Mouse (Mus musculus) lung, embryonic 14.5 days (tissue): ENCODE measurements around the gene Olfr463. TPM values are rescaled to one million over a fixed set of nuclear protein-coding genes. Genes with fewer than 3 reads are reported as not detected.
"Not testable (repeated sequence)": the region's sequence is repeated elsewhere in the genome, so short reads cannot be mapped to it uniquely, and the experiment has no call there.

Experiments
- ATAC-seq: fragments of 200-750 bp; cut with Nextera tagmentation; 2 replicates; pipeline ENCODE4 v1.8.0; 2017; ENCODE audit warnings: mild to moderate bottlenecking, moderate TSS enrichment, moderate library complexity; ENCODE audit not compliant: insufficient read depth
- DNase-seq: peaks from one replicate; pipeline ENCODE4 v3.0.0-alpha.2; 2015
- H3K27ac ChIP-seq: fragments of 300-500 bp; sonication (generic); 2 replicates; pipeline ENCODE4 v1.5.1; 2014; ENCODE audit warnings: low read depth, mild to moderate bottlenecking, moderate library complexity
- H3K27me3 ChIP-seq: fragments of 300-500 bp; sonication (generic); 2 replicates; pipeline ENCODE4 v1.6.1; 2014; ENCODE audit warnings: low read length, control low read depth; ENCODE audit not compliant: insufficient read depth
- H3K36me3 ChIP-seq: fragments of 300-500 bp; sonication (generic); 2 replicates; pipeline ENCODE4 v1.6.1; 2014; ENCODE audit warnings: control low read depth; ENCODE audit not compliant: insufficient read depth
- H3K4me1 ChIP-seq: fragments of 300-500 bp; sonication (generic); 2 replicates; pipeline ENCODE4 v1.6.1; 2014; ENCODE audit warnings: antibody characterized with exemption, control low read depth; ENCODE audit not compliant: insufficient read depth
- H3K4me2 ChIP-seq: fragments of 300-500 bp; sonication (generic); 2 replicates; pipeline ENCODE4 v1.6.1; 2014; ENCODE audit warnings: mild to moderate bottlenecking
- H3K4me3 ChIP-seq: fragments of 300-500 bp; sonication (generic); 2 replicates; pipeline ENCODE4 v1.5.1; 2014; ENCODE audit warnings: low read depth, low read length
- H3K9ac ChIP-seq: fragments of 300-500 bp; sonication (generic); 2 replicates; pipeline ENCODE4 v1.6.1; 2014
- H3K9me3 ChIP-seq: fragments of 300-500 bp; sonication (generic); 2 replicates; pipeline ENCODE4 v1.6.1; 2016; ENCODE audit warnings: low read depth, low read length, control low read depth
- CTCF ChIP-seq: IDR thresholded peaks from 2 replicates; pipeline ENCODE4 v1.5.1; 2016; ENCODE audit warnings: antibody characterized with exemption, low read depth
- WGBS: fragments of 180-500 bp; shearing (Covaris S2); extraction: QIAGEN DNeasy Blood & Tissue Kit; methylation state at CpG from one replicate; pipeline ENCODE4 v1.1.7; 2014; 5-methylcytosine and 5-hydroxymethylcytosine counted together
- polyA plus RNA-seq: library from polyadenylated mRNA; unstranded; fragments of >200 nt; fragmentation: Nextera tagmentation; extraction: Ambion mirVana; gene quantifications from 2 replicates; pipeline ENCODE4 v1.2.1, GENCODE M21; 2014

Olfr463 gene
- polyA plus RNA-seq, 1 experiment from 2014 or later: not detected

GRCm38 (mm10) chr11:87892168-87892567, 5.0 kb downstream of the Olfr463 start, which contains the start of gene Olfr462:
TSS of gene Olfr462 (minus strand) at chr11:87892268.
- no peaks in the 10 kb centered on the region for H3K36me3 ChIP-seq
- DNase-seq (no peak), ATAC-seq (no peak)
- H3K9me3 ChIP-seq: no peaks in the 10 kb centered on the region
- no peaks in the 10 kb centered on the region for H3K4me1 ChIP-seq
- H3K27me3 ChIP-seq: no peaks in the 10 kb centered on the region
- no peak within 1 kb of the TSS for H3K9ac ChIP-seq
- H3K4me3 ChIP-seq: no peak within 1 kb of the TSS
- TF ChIP-seq CTCF: no peak
- no peak within 1 kb of the TSS for H3K4me2 ChIP-seq
- WGBS: 83% methylated on average over 6 of the region's 6 CpGs
- no peak within 1 kb of the TSS for H3K27ac ChIP-seq

- Histone ChIP-seq H3K4me3 (no peak overlapping the region), H3K4me1 (no peaks in the 10 kb centered on the region), H3K4me2 (no peak overlapping the region), H3K36me3 (no peaks in the 10 kb centered on the region), H3K27me3 (no peaks in the 10 kb centered on the region), H3K9me3 (no peaks in the 10 kb centered on the region), H3K27ac (no peak overlapping the region), H3K9ac (no peak overlapping the region)
- no peak for TF ChIP-seq CTCF
- no peak for ATAC-seq
- DNase-seq: no peak
- 76% methylated on average over 5 of the region's 5 CpGs for WGBS
Observed at GRCm38 (mm10) chr11:87884856-87885255, 12.3 kb downstream of the Olfr463 start.

GRCm38 (mm10) chr11:87883493-87883892, 13.7 kb downstream of the Olfr463 start:
- TF ChIP-seq CTCF: peak; percentile 65
- 32% methylated on average over 5 of the region's 5 CpGs for WGBS

GRCm38 (mm10) chr11:87881714-87882113, 15.5 kb downstream of the Olfr463 start:
- Histone ChIP-seq H3K4me3 (no peak overlapping the region), H3K9me3 (no peaks in the 10 kb centered on the region), H3K36me3 (no peaks in the 10 kb centered on the region), H3K9ac (no peak overlapping the region), H3K27me3 (no peaks in the 10 kb centered on the region), H3K4me1 (no peaks in the 10 kb centered on the region), H3K27ac (no peak overlapping the region), H3K4me2 (no peak overlapping the region)
- TF ChIP-seq CTCF: no peak
- DNase-seq (no peak), ATAC-seq (no peak)
- 57% methylated on average over 4 of the region's 4 CpGs for WGBS

More at GRCm38 (mm10) chr11:87883493-87883892, 13.7 kb downstream of the Olfr463 start:
- H3K36me3 ChIP-seq: no peaks in the 10 kb centered on the region
- no peaks in the 10 kb centered on the region for H3K4me1 ChIP-seq
- no peak overlapping the region for H3K9ac ChIP-seq
- H3K4me3 ChIP-seq: no peak overlapping the region
- H3K27me3 ChIP-seq: no peaks in the 10 kb centered on the region
- H3K27ac ChIP-seq: no peak overlapping the region
- ATAC-seq (no peak), DNase-seq (peak; percentile 59)
- H3K4me2 ChIP-seq: no peak overlapping the region
- no peaks in the 10 kb centered on the region for H3K9me3 ChIP-seq

- TF ChIP-seq CTCF: no peak
Observed at GRCm38 (mm10) chr11:87879826-87880225, 17.4 kb downstream of the Olfr463 start.

GRCm38 (mm10) chr11:87875436-87875835, 21.8 kb downstream of the Olfr463 start, which contains the start of gene Epx:
TSS of gene Epx (minus strand) at chr11:87875536.
- H3K27me3 ChIP-seq: no peaks in the 10 kb centered on the region
- no peak within 1 kb of the TSS for H3K4me2 ChIP-seq
- DNase-seq (no peak), ATAC-seq (no peak)
- WGBS: 70% methylated on average over 6 of the region's 6 CpGs
- H3K4me3 ChIP-seq: no peak within 1 kb of the TSS
- TF ChIP-seq CTCF: no peak
- H3K4me1 ChIP-seq: no peaks in the 10 kb centered on the region
- H3K9ac ChIP-seq: no peak within 1 kb of the TSS
- no peaks in the 10 kb centered on the region for H3K9me3 ChIP-seq
- no peak within 1 kb of the TSS for H3K27ac ChIP-seq
- H3K36me3 ChIP-seq: no peaks in the 10 kb centered on the region

More at GRCm38 (mm10) chr11:87879826-87880225, 17.4 kb downstream of the Olfr463 start:
- H3K9ac ChIP-seq: no peak overlapping the region
- H3K4me2 ChIP-seq: no peak overlapping the region
- H3K4me1 ChIP-seq: no peaks in the 10 kb centered on the region
- H3K9me3 ChIP-seq: no peaks in the 10 kb centered on the region
- no peak overlapping the region for H3K4me3 ChIP-seq
- H3K27ac ChIP-seq: no peak overlapping the region
- no peak for ATAC-seq
- H3K27me3 ChIP-seq: no peaks in the 10 kb centered on the region
- H3K36me3 ChIP-seq: no peaks in the 10 kb centered on the region
- DNase-seq: no peak
- 69% methylated on average over 9 of the region's 9 CpGs for WGBS

- Histone ChIP-seq H3K27ac (no peak overlapping the region), H3K9ac (no peak overlapping the region), H3K4me1 (no peaks in the 10 kb centered on the region), H3K36me3 (no peaks in the 10 kb centered on the region), H3K4me2 (no peak overlapping the region), H3K27me3 (no peaks in the 10 kb centered on the region), H3K9me3 (no peaks in the 10 kb centered on the region), H3K4me3 (no peak overlapping the region)
- ATAC-seq: no peak
- TF ChIP-seq CTCF: no peak
- WGBS: 36% methylated on average over 8 of the region's 8 CpGs
- peak; percentile 3 for DNase-seq
Observed at GRCm38 (mm10) chr11:87871766-87872165, 25.4 kb downstream of the Olfr463 start.

- no peak overlapping the region for H3K4me2 ChIP-seq
- no peak overlapping the region for H3K4me3 ChIP-seq
- no peaks in the 10 kb centered on the region for H3K9me3 ChIP-seq
- no peaks in the 10 kb centered on the region for H3K27me3 ChIP-seq
- 66% methylated on average over 2 of the region's 2 CpGs for WGBS
- DNase-seq (no peak), ATAC-seq (no peak)
- no peak for TF ChIP-seq CTCF
- no peak overlapping the region for H3K27ac ChIP-seq
- no peaks in the 10 kb centered on the region for H3K36me3 ChIP-seq
- no peaks in the 10 kb centered on the region for H3K4me1 ChIP-seq
- no peak overlapping the region for H3K9ac ChIP-seq
Observed at GRCm38 (mm10) chr11:87870096-87870495, 27.1 kb downstream of the Olfr463 start.

GRCm38 (mm10) chr11:87866891-87867290, 30.3 kb downstream of the Olfr463 start:
- not testable (repeated sequence) for H3K4me3 ChIP-seq, H3K36me3 ChIP-seq, H3K27me3 ChIP-seq, H3K4me1 ChIP-seq, ATAC-seq, H3K9ac ChIP-seq, H3K4me2 ChIP-seq, H3K27ac ChIP-seq, H3K9me3 ChIP-seq
- 80% methylated on average over 1 of the region's 2 CpGs for WGBS
- DNase-seq: peak; percentile 8
